In the genomic region with DNA sequence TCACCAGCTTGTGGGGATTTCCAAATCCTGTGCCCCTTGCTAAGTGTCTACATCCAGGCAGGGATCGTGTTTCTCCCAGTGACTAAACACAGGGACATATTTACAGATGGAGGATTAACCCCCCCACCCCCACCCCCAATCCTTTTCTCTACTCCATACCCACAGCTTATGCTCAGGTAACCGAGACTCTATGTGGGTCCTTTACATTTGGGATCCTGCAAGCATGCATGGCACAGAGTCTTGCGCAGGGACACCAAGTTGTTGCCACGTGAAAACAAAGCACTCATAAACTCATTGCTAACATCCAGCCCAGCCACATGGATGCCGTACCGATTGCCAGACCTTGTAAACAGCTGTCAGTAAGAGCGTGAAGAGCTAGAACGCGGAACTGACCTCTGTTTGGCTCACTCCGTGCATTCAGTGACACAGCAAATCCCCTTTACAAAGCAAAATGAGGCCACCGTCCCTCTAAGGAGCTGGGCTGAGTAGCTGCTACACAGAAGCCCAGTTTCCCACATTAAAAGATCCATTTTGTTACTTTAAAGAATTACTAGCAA, we compare ENCODE assay signal across 8 mouse cellular contexts.
A peak's percentile ranks its signal among the peaks of the same experiment; 100 is the strongest.
DNase-seq lines count a peak whose midpoint lies in the region; ATAC-seq and TF ChIP-seq lines count a peak whose summit lies in the region.

No protein-coding gene starts in this region.

- no peaks in the 10 kb centered on the region for H3K36me3 ChIP-seq in lung, embryonic 16.5 days (ENCODE audit: control insufficient read depth, insufficient read depth, low read length)
- no peaks in the 10 kb centered on the region for H3K36me3 ChIP-seq in hindbrain, postnatal 0 days (ENCODE audit: insufficient read depth, low read length)
- no peaks in the 10 kb centered on the region for H3K36me3 ChIP-seq in midbrain, embryonic 13.5 days

- WGBS in lung, embryonic 16.5 days = 44% methylated on average over 11 of the region's 11 CpGs
- 28% methylated on average over 11 of the region's 11 CpGs for WGBS in hindbrain, postnatal 0 days
- 22% methylated on average over 11 of the region's 11 CpGs for WGBS in midbrain, embryonic 13.5 days

- no peak for TF ChIP-seq CTCF in hindbrain, postnatal 0 days (IDR thresholded peaks at IDR 0.05; ENCODE audit: low read depth)

- no peaks in the 10 kb centered on the region for H3K27me3 ChIP-seq in lung, embryonic 16.5 days (ENCODE audit: control insufficient read depth, insufficient read depth, low read depth, low read length)
- H3K27me3 ChIP-seq in hindbrain, postnatal 0 days (ENCODE audit: insufficient read depth, low read length) = no peaks in the 10 kb centered on the region
- peaks cover 5% of the 10 kb centered on the region; the same call in 1 of the 2 replicates for H3K27me3 ChIP-seq in midbrain, embryonic 13.5 days

- ATAC-seq in lung, embryonic 16.5 days (ENCODE audit: low read depth) = peak; percentile 45
- ATAC-seq in erythroid progenitor cell, adult 5-6 weeks (replicated peaks; ENCODE audit: low FRiP score, poor library complexity, severe bottlenecking) = peak; percentile 63
- peak; percentile 50 for ATAC-seq in hindbrain, postnatal 0 days
- ATAC-seq in midbrain, embryonic 13.5 days = peak; percentile 55; the same call in 1 of the 2 replicates

- no peak overlapping the region for H3K27ac ChIP-seq in lung, embryonic 16.5 days (ENCODE audit: low read length)
- H3K27ac ChIP-seq in hindbrain, postnatal 0 days = no peak overlapping the region
- H3K27ac ChIP-seq in midbrain, embryonic 13.5 days = no peak overlapping the region

- no peak overlapping the region for H3K4me2 ChIP-seq in lung, embryonic 16.5 days (ENCODE audit: low read depth, low read length)
- H3K4me2 ChIP-seq in hindbrain, postnatal 0 days (ENCODE audit: low read depth, low read length) = no peak overlapping the region
- H3K4me2 ChIP-seq in midbrain, embryonic 13.5 days (replicated peaks) = no peak overlapping the region

- no peaks in the 10 kb centered on the region for H3K9me3 ChIP-seq in lung, embryonic 16.5 days (ENCODE audit: control insufficient read depth, low read length)
- no peaks in the 10 kb centered on the region for H3K9me3 ChIP-seq in hindbrain, postnatal 0 days (ENCODE audit: low read length)
- no peaks in the 10 kb centered on the region for H3K9me3 ChIP-seq in midbrain, embryonic 13.5 days

- no peak for DNase-seq in lung, postnatal 25 days (ENCODE audit: low spot score)
- peak; percentile 43 for DNase-seq in hindbrain, postnatal 0 days (ENCODE audit: low spot score)
- DNase-seq in cerebellum, adult 8-10 months = no peak
- no peak for DNase-seq in T-cell, adult 2 months (ENCODE audit: low spot score)
- no peak for DNase-seq in MN1 (ENCODE audit: low spot score)

- peaks cover 15% of the 10 kb centered on the region for H3K4me1 ChIP-seq in lung, embryonic 16.5 days (replicated peaks; ENCODE audit: control insufficient read depth, insufficient read depth, low read length)
- H3K4me1 ChIP-seq in hindbrain, postnatal 0 days (ENCODE audit: insufficient read depth, low read length) = 0 out of 2 replicates have a peak, but pooled peaks cover 6% of the 10 kb centered on the region
- peaks cover 7% of the 10 kb centered on the region for H3K4me1 ChIP-seq in midbrain, embryonic 13.5 days (replicated peaks)

- no peak overlapping the region for H3K4me3 ChIP-seq in lung, embryonic 16.5 days (ENCODE audit: low read length)
- H3K4me3 ChIP-seq in hindbrain, postnatal 0 days (ENCODE audit: low read length) = no peak overlapping the region
- no peak overlapping the region for H3K4me3 ChIP-seq in midbrain, embryonic 13.5 days (replicated peaks)

- no peak overlapping the region for H3K9ac ChIP-seq in lung, embryonic 16.5 days (ENCODE audit: low read length)
- H3K9ac ChIP-seq in hindbrain, postnatal 0 days (replicated peaks; ENCODE audit: low read length) = no peak overlapping the region
- H3K9ac ChIP-seq in midbrain, embryonic 13.5 days (replicated peaks) = no peak overlapping the region
